Mouse (Mus musculus) ES-Bruce4 (cell line): ENCODE measurements at regions not wholly inside any gene's neighbourhood (a gene's known extent, or its start where the extent isn't known, plus 50 kb on each side); places are given as distances from the start of the nearest gene placed in this dataset.

Experiments
- H3K27ac ChIP-seq: 2 replicates; pipeline ENCODE4 v1.5.1; 2012; ENCODE audit warnings: low read length, inconsistent platforms; ENCODE audit not compliant: insufficient read depth
- H3K27me3 ChIP-seq: 2 replicates; pipeline ENCODE4 v1.6.1; 2012; ENCODE audit warnings: mild to moderate bottlenecking, low read length, inconsistent platforms; ENCODE audit not compliant: control insufficient read depth, poor library complexity, insufficient read depth, severe bottlenecking
- H3K36me3 ChIP-seq: 2 replicates; pipeline ENCODE4 v1.6.1; 2012; ENCODE audit warnings: inconsistent platforms, mild to moderate bottlenecking, low read length, moderate library complexity; ENCODE audit not compliant: control insufficient read depth, poor library complexity, insufficient read depth, severe bottlenecking
- H3K4me1 ChIP-seq: one replicate; pipeline ENCODE4 v1.8.1; 2011; ENCODE audit warnings: low read length; ENCODE audit not compliant: control insufficient read depth, insufficient read depth
- H3K4me3 ChIP-seq: 2 replicates; pipeline ENCODE4 v1.5.1; 2011; ENCODE audit warnings: low read depth, mild to moderate bottlenecking, low read length
- H3K9ac ChIP-seq: 2 replicates; pipeline ENCODE4 v1.6.1; 2012; ENCODE audit warnings: low read depth, mild to moderate bottlenecking, inconsistent platforms; ENCODE audit not compliant: poor library complexity, severe bottlenecking
- H3K9me3 ChIP-seq: replicated peaks from 2 replicates; pipeline ENCODE4 v1.6.1; 2012; ENCODE audit warnings: mild to moderate bottlenecking, low read length, inconsistent platforms; ENCODE audit not compliant: control insufficient read depth, poor library complexity, insufficient read depth, severe bottlenecking
- CTCF ChIP-seq: IDR thresholded peaks from one replicate; pipeline ENCODE4 v1.8.1; 2011; ENCODE audit warnings: low read depth, low read length
- EP300 ChIP-seq: IDR thresholded peaks from 2 replicates; pipeline ENCODE4 v1.6.1; 2011; ENCODE audit warnings: low read depth, low read length; ENCODE audit not compliant: insufficient read depth
- POLR2A ChIP-seq: IDR thresholded peaks from one replicate; pipeline ENCODE4 v1.8.1; 2011; ENCODE audit warnings: low read length; ENCODE audit not compliant: insufficient read depth

DNA sequence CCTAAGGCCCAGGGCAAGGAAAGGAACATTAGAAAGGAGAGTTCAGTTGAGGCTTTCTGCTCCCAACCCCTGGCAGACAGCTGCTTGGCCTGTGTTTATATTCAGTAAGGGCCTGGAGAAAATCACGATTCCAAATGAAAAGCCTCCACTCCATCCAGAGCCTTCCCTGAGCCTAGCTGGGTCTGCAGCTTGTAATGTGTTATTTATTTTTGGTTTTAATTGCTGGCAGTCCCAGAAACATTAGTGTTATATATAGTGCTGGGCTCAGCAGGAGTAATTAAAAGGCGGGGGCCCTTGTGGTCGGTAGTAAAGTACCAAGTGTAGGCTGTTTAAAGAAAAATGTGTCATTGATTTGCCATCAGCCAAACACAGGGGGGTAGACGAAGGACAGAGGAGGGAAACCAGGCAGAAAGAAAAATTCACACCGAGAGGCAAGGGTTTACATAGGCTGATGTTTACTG, 623.9 kb upstream of the Auts2 start:
- H3K4me1 ChIP-seq, result no peaks in the 10 kb centered on the region
- H3K27me3 ChIP-seq, result no peaks in the 10 kb centered on the region
- no peaks in the 10 kb centered on the region for H3K36me3 ChIP-seq
- H3K9me3 ChIP-seq, result no peaks in the 10 kb centered on the region
- no peak overlapping the region for H3K4me3 ChIP-seq
- TF ChIP-seq EP300 (no peak), POLR2A (no peak), CTCF (no peak)
- no peak overlapping the region for H3K27ac ChIP-seq
- no peak overlapping the region for H3K9ac ChIP-seq

DNA sequence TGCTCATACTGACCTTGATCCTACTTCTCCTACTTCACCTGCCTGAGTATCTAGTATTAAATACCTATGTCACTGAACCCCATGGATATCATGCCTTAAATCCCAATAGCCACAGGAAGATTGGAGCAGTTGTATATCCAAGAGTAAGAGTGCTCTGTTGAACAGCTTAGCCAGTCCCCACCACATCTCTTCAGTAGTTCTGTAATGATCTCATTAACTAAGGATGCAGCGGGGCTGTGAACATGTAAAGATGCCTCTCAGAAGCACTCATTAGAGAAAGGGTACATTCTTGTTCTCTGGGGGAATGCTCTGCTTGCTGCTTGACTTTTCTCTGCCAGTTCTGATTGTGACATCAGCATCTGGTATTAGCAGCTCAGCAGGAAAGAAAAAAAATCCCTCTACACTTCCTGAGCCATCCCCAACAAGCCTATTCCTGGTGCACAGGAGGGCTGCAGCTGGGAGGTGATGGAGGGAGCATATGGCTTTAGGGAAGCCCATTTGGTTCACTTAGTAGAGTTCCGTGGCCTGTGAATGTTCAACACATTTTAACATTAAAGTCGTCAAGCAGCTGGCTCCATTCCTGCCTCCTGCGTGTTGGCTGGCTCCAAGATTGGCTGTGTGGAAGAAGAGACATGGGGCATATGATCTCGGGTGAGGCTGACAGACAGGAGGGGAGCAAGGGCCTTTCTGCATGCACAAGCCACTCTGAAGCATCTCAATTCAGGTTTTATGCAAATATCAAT, 613.1 kb upstream of the Auts2 start:
- H3K9ac ChIP-seq, result no peak overlapping the region
- H3K9me3 ChIP-seq, result no peaks in the 10 kb centered on the region
- H3K4me1 ChIP-seq, result no peaks in the 10 kb centered on the region
- no peak overlapping the region for H3K4me3 ChIP-seq
- H3K27ac ChIP-seq, result no peak overlapping the region
- no peak for TF ChIP-seq EP300
- TF ChIP-seq POLR2A, result no peak
- TF ChIP-seq CTCF, result no peak
- H3K27me3 ChIP-seq, result no peaks in the 10 kb centered on the region
- H3K36me3 ChIP-seq, result no peaks in the 10 kb centered on the region

DNA sequence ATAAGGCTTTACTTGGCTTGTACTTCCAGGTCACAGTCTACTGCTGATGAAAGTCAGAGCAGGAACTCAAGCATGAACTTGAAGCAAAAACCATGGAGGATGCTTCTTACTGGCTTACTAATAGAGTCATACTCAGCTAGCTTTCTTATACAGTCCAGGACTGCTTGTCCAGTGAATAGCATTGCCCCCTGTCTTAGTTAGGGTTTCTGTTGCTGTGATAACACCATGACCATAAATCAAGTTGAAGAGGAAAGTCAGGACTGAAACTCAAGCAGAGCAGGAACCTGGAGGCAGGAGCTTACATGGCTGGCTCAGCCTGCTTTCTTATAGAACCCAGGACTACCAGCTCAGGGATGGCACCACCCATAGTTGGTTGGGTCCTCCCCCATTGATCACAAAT, 602.9 kb upstream of the Auts2 start:
- Histone ChIP-seq H3K36me3 (no peaks in the 10 kb centered on the region), H3K9me3 (0 out of 2 replicates have a peak, but pooled peaks cover 2% of the 10 kb centered on the region), H3K4me1 (no peaks in the 10 kb centered on the region), H3K9ac (no peak overlapping the region), H3K4me3 (no peak overlapping the region), H3K27ac (no peak overlapping the region), H3K27me3 (no peaks in the 10 kb centered on the region)
- TF ChIP-seq CTCF (no peak), EP300 (no peak), POLR2A (no peak)

- no peak overlapping the region for H3K9ac ChIP-seq
- no peak overlapping the region for H3K27ac ChIP-seq
- no peaks in the 10 kb centered on the region for H3K4me1 ChIP-seq
- H3K36me3 ChIP-seq, result no peaks in the 10 kb centered on the region
- 0 out of 2 replicates have a peak, but pooled peaks cover 2% of the 10 kb centered on the region for H3K9me3 ChIP-seq
- TF ChIP-seq EP300, result no peak
- no peak for TF ChIP-seq CTCF
- no peak for TF ChIP-seq POLR2A
- H3K4me3 ChIP-seq, result no peak overlapping the region
- no peaks in the 10 kb centered on the region for H3K27me3 ChIP-seq
These were observed 600.5 kb upstream of the Auts2 start for GRCm38 (mm10) chr5:133143679-133144078.

- Histone ChIP-seq H3K4me1 (no peaks in the 10 kb centered on the region), H3K36me3 (no peaks in the 10 kb centered on the region), H3K27me3 (no peaks in the 10 kb centered on the region), H3K4me3 (no peak overlapping the region), H3K27ac (no peak overlapping the region), H3K9me3 (0 out of 2 replicates have a peak, but pooled peaks cover 2% of the 10 kb centered on the region), H3K9ac (no peak overlapping the region)
- no peak for TF ChIP-seq CTCF
- TF ChIP-seq POLR2A, result no peak
- TF ChIP-seq EP300, result no peak
These were observed 599.4 kb upstream of the Auts2 start for GRCm38 (mm10) chr5:133142401-133143115.

DNA sequence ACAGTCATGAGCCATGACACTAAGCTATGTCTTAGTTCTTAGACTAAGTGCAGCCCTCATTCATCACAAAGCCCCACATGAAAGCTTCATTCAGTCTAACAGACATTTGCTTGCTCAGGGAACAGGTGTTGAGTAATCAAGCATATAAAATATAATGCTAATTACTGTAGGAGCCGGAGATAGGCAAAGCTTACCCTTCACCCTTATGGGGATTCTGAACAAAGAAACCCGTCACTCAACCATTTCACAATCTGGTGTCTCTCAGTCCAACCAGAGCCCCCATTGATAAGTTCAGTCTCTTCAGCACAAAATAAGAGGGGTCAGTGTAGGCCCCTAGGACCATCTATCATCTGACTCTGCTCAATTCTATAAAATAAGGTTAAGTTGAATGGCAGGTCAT, 587.9 kb upstream of the Auts2 start:
- no peaks in the 10 kb centered on the region for H3K4me1 ChIP-seq

More for the DNA sequence above, 587.9 kb upstream of the Auts2 start:
- no peak for TF ChIP-seq EP300
- no peak for TF ChIP-seq CTCF
- Histone ChIP-seq H3K9ac (no peak overlapping the region), H3K27me3 (no peaks in the 10 kb centered on the region), H3K4me3 (no peak overlapping the region), H3K9me3 (no peaks in the 10 kb centered on the region), H3K27ac (no peak overlapping the region), H3K36me3 (no peaks in the 10 kb centered on the region)
